Mouse (Mus musculus): Measurements from ENCODE around the gene Aldh8a1.

The Aldh8a1 gene

GRCm38 (mm10) chr10:21419188-21419587 is 42.1 kb downstream of the Aldh8a1 start:
- no peak for DNase-seq (ENCODE audit: low spot score in 2 of 2)

GRCm38 (mm10) chr10:21420457-21421424 is 43.6 kb downstream of the Aldh8a1 start:
- no peak for DNase-seq (ENCODE audit: low spot score in 2 of 2)

- DNase-seq (ENCODE audit: low spot score in 2 of 2): no peak
Measured at GRCm38 (mm10) chr10:21426515-21426914, 49.4 kb downstream of the Aldh8a1 start.

- DNase-seq (ENCODE audit: low spot score in 2 of 2): no peak
Measured at GRCm38 (mm10) chr10:21427996-21428395, 50.9 kb downstream of the Aldh8a1 start.

GRCm38 (mm10) chr10:21439268-21439667 is 62.2 kb downstream of the Aldh8a1 start:
- no peak for DNase-seq (ENCODE audit: low spot score in 2 of 2)

GRCm38 (mm10) chr10:21441020-21441419 is 63.9 kb downstream of the Aldh8a1 start:
- no peak for DNase-seq (ENCODE audit: low spot score in 2 of 2)

- no peak for DNase-seq (ENCODE audit: low spot score in 2 of 2)
Measured at GRCm38 (mm10) chr10:21441690-21442089, 64.6 kb downstream of the Aldh8a1 start.

GRCm38 (mm10) chr10:21443646-21444324 is 66.7 kb downstream of the Aldh8a1 start:
- DNase-seq (ENCODE audit: low spot score in 2 of 2): peak; percentile 23 to 44

GRCm38 (mm10) chr10:21444410-21444809 is 67.3 kb downstream of the Aldh8a1 start:
- DNase-seq (ENCODE audit: low spot score in 2 of 2): no peak
